Mouse (Mus musculus): ENCODE data around the gene Magi2.
"Not testable (repeated sequence)": the region's sequence is repeated elsewhere in the genome, so short reads cannot be mapped to it uniquely, and the experiment has no call there.

Gene Magi2

DNA sequence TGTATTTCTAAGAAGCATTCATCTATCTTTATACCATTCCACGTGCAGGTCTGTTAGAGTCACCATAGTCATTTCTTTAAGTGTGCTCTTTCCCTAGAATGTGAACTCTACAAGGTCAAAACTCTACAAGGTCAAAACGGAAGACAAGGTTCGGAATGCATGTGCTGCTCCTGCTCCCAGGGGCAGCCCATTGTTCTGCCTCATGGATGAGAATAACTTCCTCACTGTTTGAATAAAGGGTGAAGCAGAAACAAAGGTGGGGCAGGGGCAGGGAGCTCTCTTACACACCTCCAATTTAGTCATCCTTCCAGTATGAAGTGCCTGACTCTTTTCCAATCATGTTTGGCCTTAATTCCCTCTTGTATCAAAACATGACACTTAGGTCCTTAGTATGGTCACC lies 1450.4 kb downstream of the Magi2 start:
- in situ Hi-C loops (cut with MboI; ENCODE audit: unreplicated experiment in 2 of 2), result no loop called here

DNA sequence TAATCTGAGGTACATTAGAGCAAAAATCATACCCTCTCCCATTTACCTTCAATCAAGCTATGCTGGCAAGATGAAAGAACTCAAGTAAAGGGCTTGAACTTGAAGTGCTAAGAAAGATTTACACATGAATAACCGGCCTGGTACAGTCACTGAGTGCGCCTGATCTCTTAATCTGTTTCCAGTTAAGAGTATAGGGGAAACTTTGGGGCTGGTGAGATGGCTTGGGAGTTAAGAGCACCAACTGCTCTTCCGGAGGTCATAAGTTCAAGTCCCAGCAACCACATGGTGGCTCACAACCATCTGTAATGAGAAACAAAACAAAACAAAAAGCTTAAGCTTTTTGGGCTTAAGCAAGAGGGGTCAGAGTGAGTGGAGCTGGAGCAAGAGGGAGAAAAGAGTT lies 1451.7 kb downstream of the Magi2 start:
- in situ Hi-C loops (cut with MboI; ENCODE audit: unreplicated experiment in 2 of 2), result no loop called here

DNA sequence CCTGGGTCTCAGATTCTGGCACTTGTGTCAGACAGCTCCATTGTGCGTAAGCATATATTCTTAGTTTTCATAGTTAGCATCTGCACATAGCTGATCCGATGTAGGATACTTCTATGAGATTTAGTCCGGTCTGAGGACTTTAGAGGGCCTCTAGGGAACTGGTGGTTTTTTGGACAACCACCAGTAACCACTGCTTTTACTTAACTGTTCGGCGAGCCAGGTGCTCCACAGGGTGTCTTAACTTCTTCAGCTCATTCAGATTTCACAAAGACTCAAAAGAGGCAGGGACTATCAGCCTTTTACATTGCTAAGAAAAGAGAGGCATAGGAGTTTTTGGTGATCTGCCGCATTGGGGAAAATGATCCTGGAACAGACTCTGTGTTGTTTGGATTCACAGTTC lies 1453.1 kb downstream of the Magi2 start:
- in situ Hi-C loops (cut with MboI; ENCODE audit: unreplicated experiment in 2 of 2), result no loop called here

DNA sequence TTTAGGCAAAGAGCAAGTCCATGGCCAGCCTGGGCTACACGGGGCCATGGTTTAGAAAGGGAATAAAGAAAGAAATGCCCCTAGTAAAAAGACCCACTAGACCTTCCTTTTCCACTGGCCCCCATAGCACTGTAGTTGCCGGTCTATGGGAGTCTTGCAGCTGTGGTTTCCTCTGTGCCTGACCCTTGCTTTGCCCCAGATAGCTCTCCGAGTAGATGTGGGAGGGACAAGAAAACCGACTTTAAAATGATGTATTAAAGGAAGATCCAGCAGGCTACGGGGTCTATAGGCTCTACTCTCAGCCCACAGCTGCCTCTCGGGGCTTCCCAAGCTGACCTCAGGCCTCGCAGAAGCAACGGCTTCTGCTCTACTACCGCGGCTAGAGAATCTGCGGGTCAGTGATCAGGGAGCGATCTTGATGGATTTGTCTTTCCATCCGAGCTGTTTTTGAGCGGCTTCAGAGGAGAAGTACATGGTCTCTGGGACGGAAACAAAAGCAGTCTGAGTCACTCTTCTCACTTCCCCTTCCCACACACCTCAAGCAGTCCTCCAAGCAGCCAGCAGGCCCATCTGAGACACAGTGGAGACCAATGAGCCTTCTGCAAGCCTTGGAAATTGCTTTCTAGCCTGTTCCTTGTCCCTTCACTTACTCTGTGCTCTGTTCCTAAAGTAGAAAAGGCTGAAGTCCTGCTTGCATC lies 1454.1 kb downstream of the Magi2 start:
- in situ Hi-C loops (cut with MboI; ENCODE audit: unreplicated experiment in 2 of 2), result no loop called here

DNA sequence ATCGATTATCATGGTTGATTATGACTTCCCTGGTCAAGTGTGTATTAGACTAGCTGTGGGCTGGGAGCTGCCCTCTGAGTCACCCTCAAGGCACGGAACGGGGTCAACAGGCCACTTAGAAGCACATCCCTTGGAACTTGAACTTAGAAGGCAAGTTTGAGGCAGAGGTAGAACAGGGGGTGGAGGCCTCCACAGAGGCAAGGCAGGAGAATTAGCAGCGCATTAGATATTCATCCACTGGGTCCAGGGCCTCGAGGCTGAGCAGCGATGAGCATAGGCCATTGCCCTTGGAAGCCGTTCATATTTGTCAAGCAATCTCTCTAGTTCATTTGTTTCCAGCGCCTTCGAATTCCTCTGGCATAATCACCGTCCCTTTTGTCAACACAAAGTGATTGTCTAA lies 1454.8 kb downstream of the Magi2 start:
- in situ Hi-C loops (cut with MboI; ENCODE audit: unreplicated experiment in 2 of 2), result no loop called here

DNA sequence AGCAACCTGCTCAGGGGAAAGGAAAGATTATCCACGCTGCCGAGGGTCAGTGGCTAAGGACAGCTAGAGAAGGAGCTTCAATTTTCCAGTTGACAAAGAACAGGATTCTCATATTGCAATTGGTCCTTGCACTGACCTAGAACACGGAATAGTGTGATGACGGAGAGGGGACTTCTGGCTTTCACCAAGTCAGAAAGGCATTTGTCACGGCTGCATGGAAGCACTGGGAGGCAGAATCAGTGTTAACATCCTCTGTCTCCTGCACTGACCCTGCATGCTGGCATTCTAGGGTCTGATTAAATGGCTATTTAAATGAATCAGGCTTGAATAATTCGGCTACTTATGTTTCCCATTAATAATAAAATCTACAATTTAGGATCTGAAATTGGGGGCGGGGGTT lies 1455.4 kb downstream of the Magi2 start:
- in situ Hi-C loops (cut with MboI; ENCODE audit: unreplicated experiment in 2 of 2), result no loop called here

DNA sequence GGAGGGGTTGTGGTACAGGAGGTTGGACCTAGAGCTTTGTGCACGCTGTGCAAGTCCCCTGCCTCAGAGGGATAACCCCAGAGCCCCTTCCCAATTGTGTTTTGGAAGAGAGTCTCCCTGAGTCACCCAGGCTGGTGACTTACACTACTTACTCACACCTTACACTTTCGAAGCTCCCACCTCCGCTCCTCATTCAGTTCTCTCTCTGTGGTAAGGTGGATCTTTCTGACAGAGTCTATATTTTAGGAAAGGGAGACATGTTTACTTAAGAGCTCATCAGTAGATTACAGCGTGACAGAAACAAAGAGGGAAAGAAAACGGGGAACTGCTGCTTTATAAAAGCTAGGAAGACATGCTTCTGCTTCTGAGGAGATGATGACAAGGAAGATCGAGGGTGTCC lies 1457.3 kb downstream of the Magi2 start:
- in situ Hi-C loops (cut with MboI; ENCODE audit: unreplicated experiment in 2 of 2), result no loop called here

DNA sequence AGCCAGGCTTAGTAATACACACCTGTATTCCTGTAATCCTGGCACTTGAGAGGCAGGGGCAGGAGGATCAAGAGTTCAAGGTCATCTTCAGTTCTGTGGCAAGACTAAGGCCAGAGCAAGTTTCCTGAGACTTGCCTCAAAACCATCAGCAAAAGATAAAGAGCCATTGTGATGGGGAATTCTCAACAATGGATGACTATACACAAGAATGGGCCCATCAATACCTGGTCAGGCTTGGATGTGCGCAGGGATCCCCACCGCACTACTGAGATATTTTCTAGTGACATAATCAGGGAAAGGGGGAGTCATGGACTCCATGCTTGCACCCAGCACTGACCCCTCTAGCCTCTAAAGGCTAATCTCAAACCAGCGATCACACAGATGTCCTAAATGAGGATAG lies 1465.4 kb downstream of the Magi2 start:
- in situ Hi-C loops (cut with MboI; ENCODE audit: unreplicated experiment in 2 of 2), result no loop called here

DNA sequence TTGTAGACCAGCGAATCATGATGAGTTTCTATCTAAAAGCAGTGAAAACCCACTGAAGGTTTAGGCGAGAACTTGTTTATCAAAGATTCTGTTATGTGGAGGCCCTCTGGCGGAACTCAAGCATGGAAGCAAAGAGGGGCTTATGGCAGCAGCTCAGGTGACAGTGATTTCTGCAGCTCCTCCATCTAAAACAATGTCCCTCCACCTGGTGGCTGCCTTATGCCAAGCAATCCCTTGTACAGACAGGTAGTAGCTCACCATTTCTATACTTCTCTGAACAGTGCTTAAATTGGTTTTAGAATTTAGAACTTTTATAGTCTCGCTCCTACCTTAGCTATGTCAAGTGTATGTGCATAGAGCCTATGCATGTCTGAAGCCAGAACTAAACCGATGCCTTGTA lies 1472.3 kb downstream of the Magi2 start:
- in situ Hi-C loops (cut with MboI; ENCODE audit: unreplicated experiment in 2 of 2), result no loop called here

DNA sequence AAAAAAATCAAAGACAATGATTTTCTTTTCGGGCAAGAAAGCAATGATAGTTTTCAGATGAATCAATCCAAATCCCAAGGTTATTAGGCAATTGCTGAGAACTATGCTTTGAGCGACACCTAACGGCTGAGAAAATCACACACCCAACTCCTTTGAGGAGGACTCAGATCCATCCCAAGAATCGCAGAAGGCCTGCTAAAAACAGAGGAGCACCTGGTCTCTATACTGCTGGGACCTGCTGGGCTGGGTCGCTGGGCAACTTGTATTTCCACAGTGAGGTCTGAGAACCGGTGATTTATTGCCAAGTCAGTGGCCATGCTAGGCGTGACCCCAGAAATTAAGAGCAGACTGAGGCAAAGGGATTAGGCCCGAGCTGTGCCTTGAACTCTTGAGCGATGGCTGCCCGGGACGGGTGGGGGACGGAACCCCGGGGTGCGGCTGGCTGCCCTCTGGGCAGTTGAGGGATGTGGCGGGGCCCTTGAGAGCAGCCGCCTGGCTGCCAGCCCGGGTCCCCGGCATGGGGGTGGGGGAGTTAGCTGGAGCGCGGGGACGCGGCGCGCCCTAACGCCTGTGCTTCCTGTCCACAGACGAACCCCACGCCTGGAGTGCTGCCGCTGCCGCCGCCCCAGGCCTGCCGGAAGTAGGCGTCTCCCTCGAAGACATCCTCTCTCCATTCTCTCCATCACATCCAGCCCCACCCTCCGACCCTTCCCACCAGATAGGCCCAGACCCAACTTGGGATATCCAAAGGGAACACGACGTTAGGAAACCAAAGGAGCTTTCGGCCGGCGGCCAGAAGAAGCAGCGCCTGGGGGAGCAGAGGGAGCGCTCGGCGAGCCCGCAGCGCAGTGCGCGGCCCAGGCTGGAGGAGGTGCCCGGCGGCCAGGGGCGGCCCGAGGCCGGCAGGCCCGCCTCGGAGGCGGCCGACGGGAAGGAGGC lies 1474.9 kb downstream of the Magi2 start:
- in situ Hi-C loops (cut with MboI; ENCODE audit: unreplicated experiment in 2 of 2), result loop anchor here (10.0 kb wide), 3 partner anchors 263 to 1177 kb away; no protein-coding TSS in a partner anchor

DNA sequence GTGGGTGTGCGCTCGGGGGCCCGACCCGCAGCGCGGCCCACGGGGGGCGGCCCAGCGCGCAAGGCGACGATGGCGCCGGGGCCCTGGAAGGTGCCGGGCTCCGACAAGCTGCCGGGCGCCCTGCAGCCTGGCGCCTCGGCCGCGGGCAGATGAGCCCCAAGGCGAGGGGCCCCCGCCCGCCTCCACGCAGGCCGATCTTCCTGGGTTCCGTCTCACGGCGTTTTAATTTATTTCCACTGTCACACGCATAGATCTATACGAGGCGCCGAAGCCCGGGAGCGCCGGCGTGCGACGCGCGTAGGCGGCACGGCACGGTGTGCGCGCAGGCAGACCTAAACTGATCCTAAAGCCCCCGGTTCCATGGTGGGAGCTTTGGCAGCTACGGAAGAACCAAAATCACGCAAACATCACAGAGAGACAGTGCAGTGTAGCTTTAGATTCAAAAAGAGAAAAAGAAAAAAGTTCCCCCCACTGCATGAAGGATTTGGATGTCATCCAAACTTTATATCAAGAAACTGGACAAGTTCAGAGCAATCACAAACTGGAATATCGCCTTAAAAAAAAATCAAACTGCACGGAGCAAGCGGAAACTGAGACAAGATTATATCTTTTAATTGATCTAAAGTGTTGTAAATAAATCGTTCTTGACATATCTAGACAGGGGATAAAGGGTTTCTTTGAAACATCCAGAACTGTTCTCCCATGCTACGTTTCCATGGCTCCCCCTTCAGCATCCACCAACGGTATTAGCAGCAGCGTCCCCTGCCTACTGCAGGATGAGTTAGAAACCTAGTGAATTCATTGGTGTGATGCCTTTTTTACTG lies 1475.9 kb downstream of the Magi2 start:
- in situ Hi-C loops (cut with MboI; ENCODE audit: unreplicated experiment in 2 of 2), result loop anchor here (10.0 kb wide), 3 partner anchors 262 to 1178 kb away; no protein-coding TSS in a partner anchor

DNA sequence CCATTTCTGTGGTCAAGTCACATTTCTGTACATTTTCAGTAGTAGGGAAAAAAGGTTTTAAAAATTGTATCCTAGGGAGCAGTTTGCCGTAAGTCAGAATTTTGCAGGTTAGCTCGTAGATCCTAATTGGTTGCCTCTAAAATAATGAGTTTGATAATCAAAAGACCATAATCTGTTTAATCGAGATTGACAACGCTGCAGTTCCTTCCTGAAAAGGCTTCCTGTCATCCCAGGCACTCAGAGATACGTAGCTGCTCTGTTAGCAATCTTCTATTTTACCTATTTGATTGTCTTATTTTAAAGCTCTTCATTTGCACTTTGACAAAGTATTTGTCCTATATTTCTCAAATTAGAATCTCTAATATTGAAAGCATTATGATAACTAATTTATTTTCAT lies 1476.5 kb downstream of the Magi2 start:
- in situ Hi-C loops (cut with MboI; ENCODE audit: unreplicated experiment in 2 of 2), result loop anchor here (10.0 kb wide), 3 partner anchors 261 to 1179 kb away; no protein-coding TSS in a partner anchor

DNA sequence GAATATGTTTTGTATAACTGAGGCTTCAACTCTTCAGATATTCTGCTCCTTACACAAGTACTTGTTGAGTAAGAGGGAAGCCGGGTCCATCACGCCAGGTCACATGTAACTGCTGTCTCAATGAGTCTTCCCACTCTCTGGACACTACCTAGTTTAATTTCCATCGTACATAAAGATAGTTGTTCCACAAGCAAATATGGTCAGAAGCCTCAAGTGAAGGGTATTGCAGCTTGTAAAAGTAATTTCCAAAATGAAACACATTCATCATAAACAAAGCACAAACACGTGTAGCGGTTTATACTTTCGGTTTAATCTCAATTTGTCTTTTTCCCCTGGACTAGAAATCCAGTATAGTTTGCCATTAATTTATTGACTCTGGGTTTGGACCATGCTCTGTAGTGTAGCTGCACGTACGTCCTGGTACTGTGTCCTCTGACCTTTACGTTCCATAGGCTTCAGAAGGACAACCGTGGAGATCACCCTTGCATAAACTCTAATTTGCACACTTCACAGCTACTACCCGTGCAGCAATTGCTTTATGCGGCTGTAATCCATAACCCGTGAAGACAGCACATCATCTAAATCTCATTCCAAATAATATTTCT lies 1477.2 kb downstream of the Magi2 start:
- in situ Hi-C loops (cut with MboI; ENCODE audit: unreplicated experiment in 2 of 2), result loop anchor here (10.0 kb wide), 3 partner anchors 261 to 1179 kb away; no protein-coding TSS in a partner anchor

DNA sequence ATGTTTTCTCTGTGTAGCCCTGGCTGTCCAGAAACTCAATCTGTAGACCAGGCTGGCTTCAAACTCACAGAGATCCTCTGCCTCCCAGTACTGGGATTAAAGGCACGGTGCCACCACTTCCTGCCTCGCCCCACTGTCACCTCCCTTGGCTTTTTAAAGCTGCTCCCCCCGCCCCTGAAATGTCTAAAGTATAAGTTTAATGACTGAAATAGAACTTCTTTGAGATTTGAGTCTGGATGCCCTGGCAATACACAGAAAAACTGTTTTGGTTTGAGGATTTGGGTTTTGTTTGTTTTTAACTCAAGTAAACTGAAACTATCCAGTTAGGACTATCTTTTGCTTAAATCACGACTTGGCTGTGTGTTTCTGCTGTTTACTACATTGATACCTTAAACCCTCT lies 1478.0 kb downstream of the Magi2 start:
- in situ Hi-C loops (cut with MboI; ENCODE audit: unreplicated experiment in 2 of 2), result loop anchor here (10.0 kb wide), 3 partner anchors 260 to 1180 kb away; no protein-coding TSS in a partner anchor

DNA sequence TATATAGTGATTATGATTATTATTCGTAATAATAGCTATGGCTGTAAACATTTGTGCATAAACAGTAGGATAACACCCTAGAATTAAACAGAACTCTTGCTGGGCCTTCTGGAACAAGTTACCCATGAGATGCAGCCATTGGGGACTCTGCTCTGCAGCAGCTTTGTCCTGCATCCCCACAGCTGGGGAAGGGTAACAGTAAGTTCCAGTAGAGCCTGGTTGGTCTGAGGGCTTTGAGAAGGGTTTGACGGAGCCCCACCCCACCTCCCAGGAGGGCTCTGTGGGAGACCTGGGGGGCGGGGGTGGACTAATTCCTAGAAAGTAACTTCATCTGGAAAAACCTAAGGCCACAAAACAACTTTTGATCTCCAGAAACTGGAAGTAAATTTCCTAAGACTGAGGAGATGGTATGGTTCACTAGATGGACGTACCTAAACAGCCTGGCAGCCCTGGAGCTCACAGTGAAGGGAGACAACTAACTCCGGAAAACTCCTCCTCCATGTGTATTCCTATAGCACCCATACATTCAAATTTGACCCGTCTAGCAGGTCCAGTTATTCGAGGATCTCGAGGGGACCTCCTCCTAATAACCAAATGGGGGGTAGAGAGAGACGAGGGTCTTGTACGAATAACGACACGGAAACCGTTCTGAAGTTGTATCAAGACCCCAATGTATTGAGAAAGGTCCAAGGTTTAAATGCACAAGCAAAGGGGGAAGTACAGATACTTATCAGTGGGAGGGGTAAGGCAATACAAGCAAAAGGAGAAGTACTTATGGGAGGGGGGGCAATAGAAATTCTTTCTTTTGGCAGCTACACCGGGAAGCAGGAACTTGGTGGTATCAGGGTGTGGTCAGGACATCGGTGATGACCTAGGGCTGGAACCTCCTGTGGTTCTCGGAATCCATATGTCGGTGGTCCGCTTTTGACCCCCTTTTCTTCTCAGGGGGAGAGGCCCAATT lies 1479.8 kb downstream of the Magi2 start:
- in situ Hi-C loops (cut with MboI; ENCODE audit: unreplicated experiment in 2 of 2), result loop anchor here (10.0 kb wide), 3 partner anchors 258 to 1182 kb away; no protein-coding TSS in a partner anchor

DNA sequence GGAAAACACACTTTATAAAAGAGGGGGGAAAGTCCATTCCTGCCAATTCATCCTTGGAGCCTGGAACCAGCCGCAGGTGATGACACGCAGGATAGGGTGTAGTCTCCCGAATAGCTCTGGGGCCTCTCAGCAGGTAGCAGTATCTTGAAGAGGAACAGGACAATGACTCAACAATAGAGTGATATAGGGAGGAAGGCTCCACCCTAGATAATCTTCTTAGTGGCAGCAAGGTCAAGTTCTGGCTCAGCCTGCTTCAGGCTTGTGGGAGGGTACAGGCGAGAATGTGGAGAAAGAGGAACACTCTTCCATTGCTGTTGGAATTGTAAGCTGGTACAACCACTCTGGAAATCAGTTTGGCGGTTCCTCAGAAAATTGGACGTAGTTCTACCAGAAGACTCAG lies 1484.0 kb downstream of the Magi2 start:
- in situ Hi-C loops (cut with MboI; ENCODE audit: unreplicated experiment in 2 of 2), result not testable (repeated sequence)

DNA sequence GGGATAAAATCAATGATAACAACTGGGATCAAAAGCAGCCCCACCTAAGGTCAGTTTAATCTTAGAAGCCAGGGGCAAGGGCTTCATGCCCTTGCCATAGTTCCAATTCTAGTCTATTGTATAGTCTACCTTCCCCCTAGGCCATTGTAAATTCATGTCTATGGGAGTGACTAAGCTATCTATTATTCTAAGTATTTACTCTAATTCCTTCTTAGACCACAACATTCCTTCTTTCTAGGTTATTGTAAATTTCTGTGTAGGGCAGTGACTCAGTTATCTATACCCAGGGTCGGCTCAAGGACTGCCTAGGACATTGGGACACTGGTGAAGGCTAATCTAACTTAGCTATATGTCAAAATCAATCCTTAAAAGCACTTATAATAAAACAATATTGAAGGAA lies 1487.8 kb downstream of the Magi2 start:
- in situ Hi-C loops (cut with MboI; ENCODE audit: unreplicated experiment in 2 of 2), result not testable (repeated sequence)

DNA sequence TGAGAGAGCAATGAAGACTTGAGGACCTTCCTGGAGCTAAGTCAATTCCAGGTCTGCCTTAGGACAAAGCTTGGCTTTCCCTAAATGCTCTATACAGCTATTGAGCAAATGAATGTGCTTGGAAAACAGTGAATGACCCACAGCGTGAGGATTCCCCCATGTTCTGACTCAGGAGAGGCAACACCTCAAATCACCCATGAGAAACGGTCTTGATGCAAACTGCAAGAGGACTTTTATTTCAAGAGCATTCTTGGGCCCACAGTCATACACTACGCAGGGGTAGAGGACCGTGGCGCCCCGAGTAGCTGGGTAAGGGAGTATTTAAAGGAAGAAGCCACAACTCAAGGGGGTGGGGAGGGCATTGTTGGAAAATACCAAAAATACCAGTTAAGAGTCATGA lies 1489.1 kb downstream of the Magi2 start:
- in situ Hi-C loops (cut with MboI; ENCODE audit: unreplicated experiment in 2 of 2), result not testable (repeated sequence)

Data from v-Abl transformed pro-B cells (cell line).